Mouse (Mus musculus) E14TG2a.4 (cell line): ENCODE results near the gene Stard3nl.

ENCODE experiments used
- CTCF ChIP-seq: conservative IDR thresholded peaks from 2 replicates; pipeline ENCODE4 v1.5.1; 2014; ENCODE audit warnings: low read length
- NANOG ChIP-seq: IDR thresholded peaks from 2 replicates; pipeline ENCODE4 v1.6.1; 2014; ENCODE audit warnings: borderline replicate concordance, low read length, mixed read lengths
- POU5F1 ChIP-seq: IDR thresholded peaks from 2 replicates; pipeline ENCODE4 v1.6.1; 2014; ENCODE audit warnings: low read length, borderline replicate concordance

GRCm38 (mm10) chr13:19367536-19367935 is 28.1 kb downstream of the Stard3nl start:
- TF ChIP-seq CTCF (no peak), NANOG (no peak), POU5F1 (no peak)
